Mouse (Mus musculus) MEL (cell line): Measurements from ENCODE around the gene Krt80. TPM values are rescaled to one million over a fixed set of nuclear protein-coding genes. Genes with fewer than 3 reads are reported as not detected.

ENCODE experiments used
- DNase-seq: peaks from one replicate; pipeline ENCODE4 v3.0.0; 2011; ENCODE audit warnings: low read depth, low spot score
- H3K27ac ChIP-seq: 2 replicates; pipeline ENCODE4 v1.5.1; 2012; ENCODE audit warnings: low read depth, mild to moderate bottlenecking, control low read depth, low read length, moderate library complexity; ENCODE audit not compliant: control insufficient read depth
- H3K27me3 ChIP-seq, 2 experiments: fragments of 150-350 bp in 1 of 2; sonication (generic) in 1 of 2; 2 replicates each; pipeline ENCODE4 v1.6.1; 2012; ENCODE audit warnings: low read length in 2 of 2, mild to moderate bottlenecking in 2 of 2, improper control_type of control experiment in 1 of 2, moderate library complexity in 1 of 2; ENCODE audit not compliant: insufficient read depth in 2 of 2, control insufficient read depth in 1 of 2
- H3K36me3 ChIP-seq, 2 experiments: 2 replicates each; pipeline ENCODE4 v1.6.1; 2012 to 2014; ENCODE audit warnings: low read length in 2 of 2, improper control_type of control experiment in 1 of 2, inconsistent platforms in 1 of 2, mild to moderate bottlenecking in 1 of 2; ENCODE audit not compliant: insufficient read depth in 2 of 2, control insufficient read depth in 1 of 2
- H3K4me1 ChIP-seq, 2 experiments: fragments of 150-350 bp in 1 of 2; sonication (generic) in 1 of 2; 2 replicates each; pipeline ENCODE4 v1.6.1; 2012; ENCODE audit warnings: low read length in 2 of 2, improper control_type of control experiment in 1 of 2, mild to moderate bottlenecking in 1 of 2; ENCODE audit not compliant: insufficient read depth in 2 of 2, control insufficient read depth in 1 of 2
- H3K4me3 ChIP-seq, 2 experiments: fragments of 150-350 bp in 1 of 2; sonication (generic) in 1 of 2; 2 replicates each; pipeline ENCODE4 v1.5.1; 2012; ENCODE audit warnings: low read depth in 2 of 2, low read length in 2 of 2, mild to moderate bottlenecking in 2 of 2, moderate library complexity in 2 of 2, control low read depth in 1 of 2, improper control_type of control experiment in 1 of 2; ENCODE audit not compliant: control insufficient read depth in 1 of 2, insufficient read depth in 1 of 2
- H3K79me2 ChIP-seq: 2 replicates; pipeline ENCODE4 v1.6.1; 2012; ENCODE audit warnings: mild to moderate bottlenecking, low read length, moderate library complexity; ENCODE audit not compliant: control insufficient read depth, poor library complexity, insufficient read depth
- H3K9ac ChIP-seq: 2 replicates; pipeline ENCODE4 v1.6.1; 2012; ENCODE audit warnings: low read depth, mild to moderate bottlenecking, control low read depth, low read length, moderate library complexity; ENCODE audit not compliant: control insufficient read depth, poor library complexity, severe bottlenecking
- H3K9me3 ChIP-seq: fragments of 150-350 bp; sonication (generic); replicated peaks from 2 replicates; pipeline ENCODE4 v1.6.1; 2012; ENCODE audit warnings: mild to moderate bottlenecking, low read length, improper control_type of control experiment, moderate library complexity; ENCODE audit not compliant: insufficient read depth
- BHLHE40 ChIP-seq: IDR thresholded peaks from 2 replicates; pipeline ENCODE4 v1.6.1; 2012; ENCODE audit warnings: low read depth, mild to moderate bottlenecking, inconsistent platforms, low read length, improper control_type of control experiment, borderline replicate concordance
- HCFC1 ChIP-seq: IDR thresholded peaks from 2 replicates; pipeline ENCODE4 v1.6.1; 2012; ENCODE audit warnings: low read depth, mild to moderate bottlenecking, inconsistent platforms, low read length, improper control_type of control experiment, moderate library complexity
- KAT2A ChIP-seq: conservative IDR thresholded peaks from 2 replicates; pipeline ENCODE4 v1.6.1; 2012; ENCODE audit warnings: low read depth, low read length, improper control_type of control experiment, inconsistent platforms
- MAZ ChIP-seq: IDR thresholded peaks from 2 replicates; pipeline ENCODE4 v1.6.1; 2012; ENCODE audit warnings: low read depth, mild to moderate bottlenecking, inconsistent platforms, low read length, improper control_type of control experiment
- NELFE ChIP-seq: IDR thresholded peaks from 2 replicates; pipeline ENCODE4 v1.6.1; 2011; ENCODE audit warnings: low read depth, low read length, improper control_type of control experiment
- NRF1 ChIP-seq: IDR thresholded peaks from 2 replicates; pipeline ENCODE4 v1.6.1; 2014; ENCODE audit warnings: low read depth, mild to moderate bottlenecking, inconsistent platforms, low read length, improper control_type of control experiment, moderate library complexity; ENCODE audit not compliant: poor library complexity, insufficient read depth, severe bottlenecking
- POLR2A ChIP-seq, 2 experiments: IDR thresholded peaks; 2 replicates each; pipeline ENCODE4 v1.6.1; 2011 to 2012; ENCODE audit warnings: low read length in 2 of 2, mild to moderate bottlenecking in 2 of 2, control low read depth in 1 of 2, improper control_type of control experiment in 1 of 2, low read depth in 1 of 2, moderate library complexity in 1 of 2; ENCODE audit not compliant: control insufficient read depth in 1 of 2, insufficient read depth in 1 of 2, poor library complexity in 1 of 2
- POLR2AphosphoS5 ChIP-seq: IDR thresholded peaks from 2 replicates; pipeline ENCODE4 v1.6.1; 2012; ENCODE audit warnings: low read depth, borderline replicate concordance, mild to moderate bottlenecking, inconsistent platforms, low read length, moderate library complexity, mixed read lengths
- SIN3A ChIP-seq: IDR thresholded peaks from 2 replicates; pipeline ENCODE4 v1.6.1; 2012; ENCODE audit warnings: low read length, improper control_type of control experiment, inconsistent platforms
- TAL1 ChIP-seq: IDR thresholded peaks from 2 replicates; pipeline ENCODE4 v1.6.1; 2012; ENCODE audit warnings: mild to moderate bottlenecking, inconsistent platforms, low read length, moderate library complexity, mixed read lengths
- USF2 ChIP-seq, 2 experiments: IDR thresholded peaks; 2 replicates each; pipeline ENCODE4 v1.6.1; 2011 to 2012; ENCODE audit warnings: improper control_type of control experiment in 2 of 2, low read length in 2 of 2, borderline replicate concordance in 1 of 2, inconsistent platforms in 1 of 2, low read depth in 1 of 2, mild to moderate bottlenecking in 1 of 2; ENCODE audit not compliant: insufficient read depth in 1 of 2
- polyA plus RNA-seq, 2 experiments: library from polyadenylated mRNA; stranded (reverse) in 1 of 2; unstranded in 1 of 2; fragments of >175 nt in 1 of 2; fragments of >200 nt in 1 of 2; gene quantifications; 2 replicates each; pipeline versions ENCODE4 v1.2.1 to v1.2.4; 2012; ENCODE audit warnings: low replicate concordance in 2 of 2, low read depth in 1 of 2; ENCODE audit not compliant: insufficient read length in 2 of 2, insufficient read depth in 1 of 2, missing spikeins in 1 of 2
- total RNA-seq: library from RNA; depleted of rRNA; stranded (reverse); fragments of 300-350 nt; gene quantifications from 2 replicates; pipeline ENCODE4 v1.2.3, GENCODE M21; 2012

The Krt80 gene
- total and polyA plus RNA-seq, 3 experiments: not detected

- no peak for TF ChIP-seq POLR2AphosphoS5
- TF ChIP-seq KAT2A: no peak
- no peak for TF ChIP-seq NELFE
- no peak for TF ChIP-seq POLR2A (IDR thresholded peaks at IDR 0.05; ENCODE audit: control insufficient read depth in 1 of 2, insufficient read depth in 1 of 2, low read depth in 1 of 2, low read length in 2 of 2, poor library complexity in 1 of 2)
- Histone ChIP-seq H3K79me2 (no peaks in the 10 kb centered on the region), H3K27ac (no peak overlapping the region), H3K27me3 (peaks cover 0 to 2% of the 10 kb centered on the region in 2 experiments; a peak in 1 of 4 replicates), H3K4me3 (no peak overlapping the region), H3K9me3 (no peaks in the 10 kb centered on the region), H3K4me1 (no peaks in the 10 kb centered on the region), H3K9ac (no peak overlapping the region), H3K36me3 (no peaks in the 10 kb centered on the region)
- no peak for DNase-seq
These were observed 15.1 kb upstream of the Krt80 start for GRCm38 (mm10) chr15:101385064-101385463.

GRCm38 (mm10) chr15:101384610-101385009 is 14.6 kb upstream of the Krt80 start:
- Histone ChIP-seq H3K36me3 (no peaks in the 10 kb centered on the region), H3K4me1 (no peaks in the 10 kb centered on the region), H3K9ac (no peak overlapping the region), H3K79me2 (no peaks in the 10 kb centered on the region), H3K27me3 (peaks cover 0 to 2% of the 10 kb centered on the region in 2 experiments; a peak in 1 of 4 replicates), H3K9me3 (no peaks in the 10 kb centered on the region), H3K4me3 (no peak overlapping the region), H3K27ac (no peak overlapping the region)
- no peak for TF ChIP-seq HCFC1
- DNase-seq: no peak

- no peaks in the 10 kb centered on the region for H3K36me3 ChIP-seq
- H3K27me3 ChIP-seq: peaks cover 0 to 3% of the 10 kb centered on the region in 2 experiments; a peak in 1 of 4 replicates
- TF ChIP-seq MAZ: no peak
- no peak for TF ChIP-seq TAL1
- no peak for TF ChIP-seq SIN3A
- no peak for TF ChIP-seq POLR2AphosphoS5
- no peak for TF ChIP-seq BHLHE40
- no peak for TF ChIP-seq NRF1
- TF ChIP-seq USF2 (IDR thresholded peaks at IDR 0.05; ENCODE audit: borderline replicate concordance in 1 of 2, insufficient read depth in 1 of 2, low read depth in 1 of 2, low read length in 2 of 2): no peak
- no peak overlapping the region for H3K4me3 ChIP-seq
- H3K79me2 ChIP-seq: no peaks in the 10 kb centered on the region
- no peak overlapping the region for H3K9ac ChIP-seq
- no peaks in the 10 kb centered on the region for H3K9me3 ChIP-seq
- DNase-seq: no peak
- H3K4me1 ChIP-seq: no peaks in the 10 kb centered on the region
- H3K27ac ChIP-seq: no peak overlapping the region
These were observed 12.8 kb upstream of the Krt80 start for GRCm38 (mm10) chr15:101382811-101383210.
